Mouse (Mus musculus) hindbrain, embryonic 11.5 days (tissue): Measurements from ENCODE around the gene Psmb5. TPM values are rescaled to one million over a fixed set of nuclear protein-coding genes. Genes with fewer than 3 reads are reported as not detected.

Experiments
- ATAC-seq: fragments of 200-750 bp; cut with Nextera tagmentation; 2 replicates; pipeline ENCODE4 v1.8.0; 2017; ENCODE audit warnings: mild to moderate bottlenecking, moderate TSS enrichment, moderate library complexity; ENCODE audit not compliant: low FRiP score
- DNase-seq: peaks from one replicate; pipeline ENCODE4 v3.0.0-alpha.2; 2015; ENCODE audit warnings: low spot score
- H3K27ac ChIP-seq: fragments of 300-500 bp; sonication (generic); 2 replicates; pipeline ENCODE4 v1.5.1; 2014; ENCODE audit warnings: mild to moderate bottlenecking, low read depth, low read length
- H3K27me3 ChIP-seq: fragments of 300-500 bp; sonication (generic); 2 replicates; pipeline ENCODE4 v1.6.1; 2014; ENCODE audit warnings: mild to moderate bottlenecking, low read length, moderate library complexity, mixed read lengths; ENCODE audit not compliant: control insufficient read depth, insufficient read depth
- H3K36me3 ChIP-seq: fragments of 300-500 bp; sonication (generic); 2 replicates; pipeline ENCODE4 v1.6.1; 2014; ENCODE audit warnings: mild to moderate bottlenecking, low read length, moderate library complexity, mixed read lengths; ENCODE audit not compliant: control insufficient read depth, insufficient read depth
- H3K4me1 ChIP-seq: fragments of 300-500 bp; sonication (generic); replicated peaks from 2 replicates; pipeline ENCODE4 v1.6.1; 2014; ENCODE audit warnings: low read length, mixed read lengths; ENCODE audit not compliant: control insufficient read depth, insufficient read depth
- H3K4me2 ChIP-seq: fragments of 300-500 bp; sonication (generic); replicated peaks from 2 replicates; pipeline ENCODE4 v1.6.1; 2014; ENCODE audit warnings: mild to moderate bottlenecking, low read depth, low read length
- H3K4me3 ChIP-seq: fragments of 300-500 bp; sonication (generic); 2 replicates; pipeline ENCODE4 v1.5.1; 2014; ENCODE audit warnings: low read depth, low read length
- H3K9ac ChIP-seq: fragments of 300-500 bp; sonication (generic); 2 replicates; pipeline ENCODE4 v1.6.1; 2014; ENCODE audit warnings: low read depth, low read length
- H3K9me3 ChIP-seq: fragments of 300-500 bp; sonication (generic); 2 replicates; pipeline ENCODE4 v1.6.1; 2016; ENCODE audit warnings: low read length; ENCODE audit not compliant: control insufficient read depth
- WGBS: fragments of 180-500 bp; shearing (Covaris S2); extraction: QIAGEN DNeasy Blood & Tissue Kit; methylation state at CpG from one replicate; pipeline ENCODE4 v1.1.7; 2014; 5-methylcytosine and 5-hydroxymethylcytosine counted together
- polyA plus RNA-seq: library from polyadenylated mRNA; unstranded; fragments of >200 nt; fragmentation: Nextera tagmentation; extraction: Ambion mirVana; gene quantifications from 2 replicates; pipeline ENCODE4 v1.2.1, GENCODE M21; 2014

The Psmb5 gene
- polyA plus RNA-seq, 1 experiment from 2014 or later = 439 TPM

DNA sequence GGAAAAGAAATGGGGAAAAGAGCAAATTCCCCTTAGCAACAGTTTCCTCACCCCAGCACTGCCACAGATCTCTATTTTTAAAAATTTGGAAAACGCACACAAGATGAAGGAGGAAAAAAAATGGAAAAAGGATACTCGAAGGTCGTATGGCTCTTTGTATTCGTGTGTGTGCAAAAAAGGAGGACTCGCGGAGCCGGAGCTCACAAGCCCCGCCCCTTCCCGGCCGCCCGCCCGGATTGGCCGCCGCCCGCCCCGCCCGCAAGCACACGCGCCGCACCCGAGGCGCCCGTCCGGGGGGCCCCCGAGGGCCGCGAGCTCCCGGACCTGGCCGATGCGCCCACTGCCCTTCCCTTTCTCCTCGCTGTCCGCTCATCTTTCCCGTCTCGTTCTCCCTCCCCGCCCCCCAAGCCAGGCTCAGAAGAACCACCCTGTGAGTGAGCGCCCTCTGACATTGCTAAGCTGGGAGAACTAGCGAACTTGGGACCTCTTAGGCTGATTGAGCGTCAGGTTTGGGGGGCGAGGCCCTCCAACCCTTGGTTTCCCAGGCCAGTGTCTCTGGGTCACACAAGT is 12.0 kb downstream of the Psmb5 start, which contains the start of gene 4931414P19Rik:
4931414P19Rik (minus strand) TSS at position 242 of the 570 bp plus-strand sequence.
- Histone ChIP-seq H3K4me1 (no peaks in the 10 kb centered on the region), H3K27me3 (no peaks in the 10 kb centered on the region), H3K9ac (peak within 1 kb of the TSS; percentile 53; the same call in 1 of the 2 replicates), H3K4me3 (peak within 1 kb of the TSS; percentile 37), H3K9me3 (no peaks in the 10 kb centered on the region), H3K36me3 (no peaks in the 10 kb centered on the region), H3K27ac (peak within 1 kb of the TSS; percentile 55; the same call in 1 of the 2 replicates), H3K4me2 (peak within 1 kb of the TSS; percentile 43)
- WGBS = under 1% methylated on average over 27 of the region's 39 CpGs
- peak; percentile 55 for ATAC-seq
- peak; percentile 86 for DNase-seq

DNA sequence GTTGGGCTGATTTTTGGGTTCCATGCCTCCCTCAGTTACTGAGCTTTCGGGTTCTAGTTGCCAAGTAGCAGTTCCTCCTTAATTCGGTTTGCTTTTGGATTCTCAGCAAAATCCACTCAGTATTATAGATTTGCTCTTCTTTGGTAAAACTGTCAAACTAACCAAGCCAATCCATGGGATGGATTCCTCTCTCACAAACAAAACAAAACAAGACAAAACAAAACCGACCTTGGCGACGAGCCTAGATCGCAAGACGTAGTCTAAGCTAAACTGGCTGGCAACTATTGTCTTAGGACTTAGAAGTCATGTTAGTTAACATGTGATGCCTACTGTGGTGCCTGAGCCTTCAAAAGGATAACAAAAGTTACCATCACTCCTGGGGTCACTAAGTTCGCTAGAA is 14.1 kb downstream of the Psmb5 start:
- WGBS = 86% methylated on average over 8 of the region's 8 CpGs
- DNase-seq = no peak
- no peaks in the 10 kb centered on the region for H3K27me3 ChIP-seq
- H3K4me3 ChIP-seq = peak overlapping the region; percentile 56
- H3K36me3 ChIP-seq = no peaks in the 10 kb centered on the region
- ATAC-seq = no peak
- no peaks in the 10 kb centered on the region for H3K9me3 ChIP-seq
- no peaks in the 10 kb centered on the region for H3K4me1 ChIP-seq
- peak overlapping the region; percentile 81; the same call in 1 of the 2 replicates for H3K27ac ChIP-seq
- peak overlapping the region; percentile 42; the same call in 1 of the 2 replicates for H3K4me2 ChIP-seq
- no peak overlapping the region; the same call in 1 of the 2 replicates for H3K9ac ChIP-seq

DNA sequence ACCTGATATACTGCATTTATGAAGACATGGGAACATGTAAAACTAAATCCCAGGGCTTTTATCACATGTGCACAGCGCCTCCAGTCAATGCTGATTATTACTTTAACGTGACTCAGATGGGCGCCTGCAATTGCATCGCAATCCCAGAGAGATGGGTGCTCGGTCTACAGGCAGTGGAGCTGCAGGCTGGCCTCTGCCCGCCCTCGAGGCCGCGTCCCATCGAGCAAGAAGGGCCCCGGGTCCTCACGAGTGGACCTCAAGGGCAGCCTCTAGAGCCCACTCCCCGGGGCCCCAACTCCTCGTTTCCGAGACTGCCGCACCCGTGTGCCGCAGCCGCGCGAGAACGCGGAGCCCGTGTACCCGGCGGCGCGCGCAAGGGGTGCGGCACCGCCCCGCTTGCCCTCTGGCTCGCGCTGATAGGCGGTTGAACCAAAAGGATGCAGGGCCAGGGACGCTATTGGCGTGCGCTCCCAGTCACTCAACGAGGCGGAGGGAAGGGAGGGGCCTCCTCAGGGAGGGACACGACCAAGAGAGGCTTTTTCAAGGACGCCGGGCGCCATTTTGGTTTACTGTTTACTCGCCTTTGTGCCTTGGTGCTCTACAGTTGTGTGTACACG is 14.7 kb downstream of the Psmb5 start:
- Histone ChIP-seq H3K27ac (peak overlapping the region; percentile 81), H3K4me3 (peak overlapping the region; percentile 56), H3K4me2 (peak overlapping the region; percentile 42), H3K9me3 (no peaks in the 10 kb centered on the region), H3K4me1 (no peaks in the 10 kb centered on the region), H3K36me3 (no peaks in the 10 kb centered on the region), H3K9ac (peak overlapping the region; percentile 93), H3K27me3 (no peaks in the 10 kb centered on the region)
- ATAC-seq (peak; percentile 98), DNase-seq (peak; percentile 95)
- under 1% methylated on average over 46 of the region's 46 CpGs for WGBS

DNA sequence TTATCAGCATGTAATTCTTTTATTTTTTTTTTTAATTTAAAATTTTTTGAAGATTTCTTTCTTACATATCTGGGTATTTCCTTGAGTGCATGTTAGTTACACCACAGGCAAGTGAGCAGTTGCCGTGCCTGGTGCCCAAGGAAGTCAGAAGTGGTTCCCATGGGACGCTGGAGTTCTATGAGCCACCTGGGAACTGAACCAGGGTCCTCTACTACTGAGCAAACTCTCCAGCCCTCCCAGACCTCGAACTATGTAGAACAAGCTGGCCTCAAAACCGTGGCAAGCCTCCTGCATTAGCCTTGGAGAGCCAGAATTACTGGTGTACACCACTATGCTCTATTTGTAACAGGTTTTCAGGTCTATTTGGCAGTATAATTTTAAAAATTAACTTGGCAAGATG is 15.2 kb downstream of the Psmb5 start:
- Histone ChIP-seq H3K9ac (peak overlapping the region; percentile 24; the same call in 1 of the 2 replicates), H3K27me3 (no peaks in the 10 kb centered on the region), H3K36me3 (no peaks in the 10 kb centered on the region), H3K27ac (peak overlapping the region; percentile 81; the same call in 1 of the 2 replicates), H3K9me3 (no peaks in the 10 kb centered on the region), H3K4me1 (no peaks in the 10 kb centered on the region), H3K4me2 (peak overlapping the region; percentile 42), H3K4me3 (peak overlapping the region; percentile 56)
- ATAC-seq (peak; percentile 15), DNase-seq (no peak)
- 45% methylated on average over 4 of the region's 4 CpGs for WGBS

- no peaks in the 10 kb centered on the region for H3K9me3 ChIP-seq
- H3K9ac ChIP-seq = no peak overlapping the region
- ATAC-seq (no peak), DNase-seq (no peak)
- H3K36me3 ChIP-seq = no peaks in the 10 kb centered on the region
- no peak overlapping the region for H3K27ac ChIP-seq
- H3K4me3 ChIP-seq = no peak overlapping the region
- WGBS = 80% methylated on average over 2 of the region's 2 CpGs
- H3K27me3 ChIP-seq = no peaks in the 10 kb centered on the region
- H3K4me2 ChIP-seq = no peak overlapping the region
- H3K4me1 ChIP-seq = no peaks in the 10 kb centered on the region
Measured at GRCm38 (mm10) chr14:54601601-54602000, 16.2 kb downstream of the Psmb5 start.

GRCm38 (mm10) chr14:54597084-54597483 is 20.7 kb downstream of the Psmb5 start:
- DNase-seq (no peak), ATAC-seq (no peak)
- no peaks in the 10 kb centered on the region for H3K9me3 ChIP-seq
- H3K27ac ChIP-seq = no peak overlapping the region
- H3K4me3 ChIP-seq = no peak overlapping the region
- H3K36me3 ChIP-seq = peaks cover 2% of the 10 kb centered on the region; the same call in 1 of the 2 replicates
- H3K9ac ChIP-seq = no peak overlapping the region
- no peaks in the 10 kb centered on the region for H3K4me1 ChIP-seq
- no peaks in the 10 kb centered on the region for H3K27me3 ChIP-seq
- WGBS = 81% methylated on average over 7 of the region's 7 CpGs
- no peak overlapping the region for H3K4me2 ChIP-seq

- 68% methylated on average over 27 of the region's 28 CpGs for WGBS
- no peak overlapping the region for H3K27ac ChIP-seq
- H3K4me1 ChIP-seq = no peaks in the 10 kb centered on the region
- ATAC-seq = no peak
- H3K27me3 ChIP-seq = no peaks in the 10 kb centered on the region
- H3K9ac ChIP-seq = no peak overlapping the region
- H3K9me3 ChIP-seq = no peaks in the 10 kb centered on the region
- H3K4me3 ChIP-seq = no peak overlapping the region
- peaks cover 2% of the 10 kb centered on the region; the same call in 1 of the 2 replicates for H3K36me3 ChIP-seq
- no peak overlapping the region for H3K4me2 ChIP-seq
- DNase-seq = no peak
Measured at GRCm38 (mm10) chr14:54594631-54595414, 23.0 kb downstream of the Psmb5 start.

DNA sequence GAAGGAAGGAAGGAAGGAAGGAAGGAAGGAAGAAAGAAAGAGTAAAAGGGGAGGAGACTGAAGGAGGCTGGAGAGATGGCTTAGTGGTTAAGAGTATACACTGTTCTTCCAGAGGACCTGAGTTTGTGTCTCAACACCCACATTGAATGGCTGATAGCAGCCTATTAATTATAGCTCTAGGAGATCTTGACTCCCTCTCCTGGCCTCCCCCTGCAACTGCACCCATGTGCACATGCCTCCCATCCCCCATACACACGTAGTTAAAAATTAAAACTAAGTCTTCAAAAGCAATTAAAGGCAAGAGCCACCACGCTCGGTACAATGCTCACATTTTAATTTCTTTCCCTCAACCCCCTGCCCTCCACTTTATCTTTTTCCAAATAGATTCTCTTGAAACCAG is 23.8 kb downstream of the Psmb5 start:
- ATAC-seq = no peak
- H3K9me3 ChIP-seq = no peaks in the 10 kb centered on the region

More for the DNA sequence above, 23.8 kb downstream of the Psmb5 start:
- Histone ChIP-seq H3K4me2 (no peak overlapping the region), H3K36me3 (peaks cover 2% of the 10 kb centered on the region; the same call in 1 of the 2 replicates), H3K4me1 (no peaks in the 10 kb centered on the region), H3K27ac (no peak overlapping the region), H3K4me3 (no peak overlapping the region), H3K27me3 (no peaks in the 10 kb centered on the region), H3K9ac (no peak overlapping the region)
- peak; percentile 25 for DNase-seq
- WGBS = 94% methylated on average over 3 of the region's 3 CpGs
